Mouse (Mus musculus) frontal cortex, adult 2 months (tissue): Measurements from ENCODE around the gene Rfx2. TPM values are rescaled to one million over a fixed set of nuclear protein-coding genes. Genes with fewer than 3 reads are reported as not detected.

Experiments
- DNase-seq, 2 experiments: peaks; one replicate each; pipeline ENCODE4 v3.0.0; 2022; ENCODE audit warnings: low spot score in 1 of 2; ENCODE audit errors: extremely low spot score in 1 of 2
- polyA plus RNA-seq: library from polyadenylated mRNA; depleted of rRNA; stranded (reverse); fragments of >200 nt; gene quantifications from 2 replicates; pipeline ENCODE4 v1.2.3, GENCODE M21; 2012; rRNA removed

The Rfx2 gene
- polyA plus RNA-seq, 1 experiment, result 4.0 TPM

GRCm38 (mm10) chr17:56757416-56758123 is 73.2 kb downstream of the Rfx2 start, which contains the start of gene Nrtn:
Gene Nrtn, minus strand, starts transcription at chr17:56757530.
- DNase-seq, result peak in 1 of 2 experiments; percentile 70

- DNase-seq, result no peak
These were observed 74.0 kb downstream of the Rfx2 start for GRCm38 (mm10) chr17:56756703-56757399.

GRCm38 (mm10) chr17:56754271-56755185 is 76.3 kb downstream of the Rfx2 start:
- no peak for DNase-seq

DNA sequence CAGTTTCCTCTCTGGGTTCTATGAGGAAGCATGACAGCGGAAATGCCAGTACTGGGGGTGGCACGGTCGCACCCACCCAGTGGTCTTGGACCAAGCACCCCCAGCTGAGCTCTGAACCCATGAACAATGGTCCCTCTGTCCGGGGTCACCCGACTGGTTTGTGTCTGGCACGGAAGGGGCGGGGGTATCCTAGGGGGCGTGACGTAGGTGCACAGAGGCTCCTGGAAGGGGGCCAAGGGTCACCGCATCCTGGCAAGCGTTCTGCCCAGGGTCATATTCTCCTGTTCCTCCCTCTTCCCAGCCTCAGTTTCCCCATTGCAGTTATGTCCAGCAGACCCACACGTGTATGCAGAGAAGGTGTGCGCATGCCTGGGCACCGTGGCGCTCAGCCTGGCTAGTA is 77.4 kb downstream of the Rfx2 start:
- DNase-seq, result no peak

GRCm38 (mm10) chr17:56751404-56752072 is 79.3 kb downstream of the Rfx2 start:
- DNase-seq, result no peak

DNA sequence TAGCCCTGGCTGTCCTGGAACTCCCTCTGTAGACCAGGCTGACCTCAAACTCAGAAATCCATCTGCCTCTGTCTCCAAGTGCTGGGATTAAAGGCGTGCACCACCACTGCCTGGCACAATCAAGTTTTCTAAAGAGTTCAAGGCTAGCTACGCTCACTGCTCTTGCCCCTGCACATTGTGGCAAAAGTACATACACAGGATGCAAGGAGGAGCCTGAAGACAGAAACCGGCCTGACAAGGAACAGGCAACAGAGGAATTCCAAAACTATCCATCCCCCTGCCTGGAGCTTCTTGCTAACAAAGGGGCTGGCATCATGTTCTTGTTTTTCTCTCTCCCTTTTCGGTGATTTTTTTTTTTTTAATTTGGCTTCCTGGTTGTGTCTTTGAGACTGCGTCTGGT is 86.6 kb downstream of the Rfx2 start:
- no peak for DNase-seq

- DNase-seq, result no peak
These were observed 90.0 kb downstream of the Rfx2 start for GRCm38 (mm10) chr17:56740788-56741160.

DNA sequence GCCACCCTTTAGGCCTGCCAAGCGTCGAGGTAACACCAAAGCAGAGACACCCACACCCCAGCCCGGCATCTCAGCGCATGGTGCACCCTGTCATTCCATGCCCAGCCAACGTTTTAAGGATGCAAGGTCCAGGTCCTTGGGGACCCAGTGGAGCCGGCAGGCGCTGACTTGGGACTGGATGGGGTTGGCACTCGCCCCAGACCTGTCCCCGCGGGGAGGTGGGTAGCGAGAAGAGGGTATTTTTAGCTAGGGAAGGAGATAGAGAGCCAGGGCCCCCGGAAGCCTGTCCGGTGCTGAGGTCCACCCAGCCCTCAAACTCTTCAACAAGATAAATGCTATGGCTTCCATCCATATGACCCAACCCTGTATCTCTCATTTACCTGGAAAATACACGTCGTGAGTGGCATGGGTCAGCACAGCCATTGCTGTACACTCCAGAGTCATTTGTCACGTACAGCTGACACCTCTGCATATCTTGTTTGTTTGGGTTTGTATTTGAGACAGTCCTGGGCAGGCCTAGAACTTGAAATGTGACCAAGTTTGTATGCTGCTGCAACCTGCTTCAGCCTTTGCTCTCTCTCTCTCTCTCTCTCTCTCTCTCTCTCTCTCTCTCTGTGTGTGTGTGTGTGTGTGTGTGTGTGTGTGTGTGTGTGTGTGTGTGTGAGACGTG is 90.6 kb downstream of the Rfx2 start:
- no peak for DNase-seq

DNA sequence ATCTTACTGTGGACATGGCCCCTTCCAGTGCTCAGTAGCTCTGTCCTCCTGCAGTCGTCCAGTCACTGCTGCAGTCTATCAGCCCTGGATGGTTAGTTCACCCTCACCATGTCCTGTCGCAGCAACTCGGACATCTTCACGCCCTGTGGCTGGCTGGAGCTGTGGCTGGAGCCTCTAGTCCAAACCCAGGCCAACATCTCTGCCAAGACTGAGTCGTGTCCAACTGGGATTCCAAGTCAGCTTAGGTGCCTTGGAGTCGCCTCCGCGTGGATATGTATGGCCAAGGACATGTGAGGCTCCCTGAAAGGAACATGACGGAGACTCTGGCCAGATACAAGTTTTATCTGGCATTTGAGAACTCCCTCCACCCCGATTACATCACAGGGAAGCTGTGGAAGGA is 92.6 kb downstream of the Rfx2 start:
- DNase-seq, result no peak

GRCm38 (mm10) chr17:56736534-56736933 is 94.3 kb downstream of the Rfx2 start:
- no peak for DNase-seq

- DNase-seq, result no peak
These were observed 101.2 kb downstream of the Rfx2 start for GRCm38 (mm10) chr17:56729656-56730055.

DNA sequence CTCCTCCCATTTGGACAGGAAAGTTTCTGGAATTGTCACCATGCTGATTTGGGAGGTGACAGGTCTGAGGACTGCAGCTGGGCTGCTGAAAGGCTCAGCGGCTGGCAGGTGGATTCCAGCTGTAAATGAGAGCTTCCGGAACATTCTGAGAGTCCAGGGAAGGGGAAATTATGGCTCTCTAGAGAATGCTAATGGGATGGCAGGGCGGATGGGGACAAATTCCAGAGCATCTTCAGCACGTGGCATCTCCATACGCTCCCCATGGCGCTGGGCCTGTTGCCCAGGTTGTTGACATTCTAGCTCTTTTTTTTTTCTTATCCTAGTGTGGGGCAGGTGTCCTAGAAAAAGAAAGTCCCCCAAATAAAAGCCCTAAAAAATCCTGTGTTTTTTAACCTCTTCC is 101.7 kb downstream of the Rfx2 start:
- DNase-seq, result no peak

DNA sequence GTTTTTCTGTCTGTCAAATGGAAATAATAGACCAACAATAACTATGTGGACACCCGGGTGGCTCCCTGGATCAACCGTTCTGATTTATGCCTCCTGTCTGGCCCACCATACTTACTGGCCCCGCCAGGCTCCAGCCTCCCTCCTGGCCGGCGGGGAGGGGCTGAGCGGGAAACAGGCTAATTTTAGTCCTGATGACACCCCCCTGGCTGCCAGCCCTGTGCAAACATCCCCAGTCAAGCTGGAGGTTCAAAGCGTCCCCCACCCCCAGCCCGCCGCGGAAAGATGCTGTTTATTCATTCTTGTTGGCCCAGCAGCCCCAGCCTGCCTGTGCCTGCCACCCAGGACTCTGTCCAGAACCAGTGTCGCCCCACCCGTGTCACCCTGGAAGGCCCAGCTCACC is 102.7 kb downstream of the Rfx2 start:
- no peak for DNase-seq

GRCm38 (mm10) chr17:56727659-56728058 is 103.2 kb downstream of the Rfx2 start:
- no peak for DNase-seq

DNA sequence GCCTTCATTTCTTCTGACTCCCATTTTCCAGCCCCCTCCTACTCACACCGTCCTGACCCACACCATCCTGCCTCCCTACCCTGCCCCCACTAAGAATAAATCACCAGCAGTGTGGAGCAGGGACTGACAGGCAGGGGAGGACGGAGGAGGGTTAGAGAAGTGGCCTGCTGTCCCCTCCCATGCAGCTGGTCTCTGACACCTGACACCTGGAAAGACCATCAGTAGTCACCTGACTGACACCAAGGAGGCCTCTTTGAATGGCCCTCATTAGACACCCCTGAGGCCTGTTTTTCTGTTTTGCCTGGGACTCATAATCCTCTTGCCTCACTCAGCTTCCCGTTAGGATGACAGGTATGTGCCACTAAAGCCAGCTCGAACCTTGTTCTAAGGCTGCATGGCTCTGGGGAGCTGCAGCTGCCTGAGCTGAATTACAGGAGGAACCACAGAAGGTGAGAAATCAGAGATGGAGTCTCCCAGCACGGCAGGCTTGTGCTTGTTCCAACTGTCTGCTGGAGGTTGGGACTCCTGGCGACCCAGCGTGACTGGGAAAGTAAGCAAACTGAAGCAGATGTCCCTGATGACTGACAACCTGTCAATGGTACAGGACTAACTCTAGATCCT is 103.7 kb downstream of the Rfx2 start:
- no peak for DNase-seq

Other genes starting within 250 kb of the Rfx2 start
- gene Safb2, start 246.4 kb downstream of the Rfx2 start, polyA plus RNA-seq, result 160 and 162 TPM in 2 replicates
- 140 and 144 TPM in 2 replicates for gene Safb, start 246.2 kb downstream of the Rfx2 start, polyA plus RNA-seq
- 162 and 185 TPM in 2 replicates for gene 2410015M20Rik, start 221.2 kb downstream of the Rfx2 start, polyA plus RNA-seq
- gene Rpl36, start 217.6 kb downstream of the Rfx2 start, polyA plus RNA-seq, result 1,013 and 1,153 TPM in 2 replicates
- 72.2 and 86.2 TPM in 2 replicates for gene Lonp1, start 204.1 kb downstream of the Rfx2 start, polyA plus RNA-seq
- 2.4 and 2.6 TPM in 2 replicates for gene Catsperd, start 202.9 kb downstream of the Rfx2 start, polyA plus RNA-seq
- 103 and 110 TPM in 2 replicates for gene Ranbp3, start 157.7 kb downstream of the Rfx2 start, polyA plus RNA-seq
- 336 and 372 TPM in 2 replicates for gene Ndufa11, start 113.2 kb downstream of the Rfx2 start, polyA plus RNA-seq
- gene Vmac, start 113.0 kb downstream of the Rfx2 start, polyA plus RNA-seq, result 18.7 and 22.4 TPM in 2 replicates
- gene Nrtn, start 73.5 kb downstream of the Rfx2 start, polyA plus RNA-seq, result 5.9 and 7.4 TPM in 2 replicates
- gene Dus3l, start 66.3 kb downstream of the Rfx2 start, polyA plus RNA-seq, result 145 and 149 TPM in 2 replicates
- 3.5 and 4.2 TPM in 2 replicates for gene Prr22, start 60.8 kb downstream of the Rfx2 start, polyA plus RNA-seq
- gene Acsbg2, start 43.4 kb upstream of the Rfx2 start, polyA plus RNA-seq, result 0.04 TPM in 1 of 2 replicates, not detected in the other
- gene 1700061G19Rik, start 44.5 kb upstream of the Rfx2 start, polyA plus RNA-seq, result 0.12 and 0.15 TPM in 2 replicates
- gene Mllt1, start 104.4 kb upstream of the Rfx2 start, polyA plus RNA-seq, result 73.3 and 80.1 TPM in 2 replicates
- gene Acer1, start 151.1 kb upstream of the Rfx2 start, polyA plus RNA-seq, result not detected in 2 replicates
- 146 and 147 TPM in 2 replicates for gene Clpp, start 159.3 kb upstream of the Rfx2 start, polyA plus RNA-seq
- 32.4 and 36.0 TPM in 2 replicates for gene Alkbh7, start 166.3 kb upstream of the Rfx2 start, polyA plus RNA-seq
- gene Pspn, start 169.0 kb upstream of the Rfx2 start, polyA plus RNA-seq, result 0.44 TPM in 1 of 2 replicates, not detected in the other
- gene Gtf2f1, start 180.3 kb upstream of the Rfx2 start, polyA plus RNA-seq, result 74.7 and 86.4 TPM in 2 replicates
- gene Gm17949, start 180.5 kb upstream of the Rfx2 start, polyA plus RNA-seq, result 0.08 TPM in 1 of 2 replicates, not detected in the other
- 62.6 and 64.9 TPM in 2 replicates for gene Khsrp, start 200.5 kb upstream of the Rfx2 start, polyA plus RNA-seq
- gene Slc25a41, start 210.6 kb upstream of the Rfx2 start, polyA plus RNA-seq, result 0.57 and 0.66 TPM in 2 replicates
- gene Crb3, start 228.1 kb upstream of the Rfx2 start, polyA plus RNA-seq, result 1.0 and 1.7 TPM in 2 replicates
- gene Slc25a23, start 228.8 kb upstream of the Rfx2 start, polyA plus RNA-seq, result 290 and 350 TPM in 2 replicates
- gene Dennd1c, start 247.5 kb upstream of the Rfx2 start, polyA plus RNA-seq, result 2.3 and 2.4 TPM in 2 replicates